Mouse (Mus musculus) kidney, postnatal 14 days (tissue): ENCODE results near the gene Actl11.
A peak's percentile ranks its signal among the peaks of the same experiment; 100 is the strongest.

Source experiments
- DNase-seq: peaks from one replicate; pipeline ENCODE4 v3.0.0; 2022; ENCODE audit warnings: mixed read lengths

Actl11 gene

DNA sequence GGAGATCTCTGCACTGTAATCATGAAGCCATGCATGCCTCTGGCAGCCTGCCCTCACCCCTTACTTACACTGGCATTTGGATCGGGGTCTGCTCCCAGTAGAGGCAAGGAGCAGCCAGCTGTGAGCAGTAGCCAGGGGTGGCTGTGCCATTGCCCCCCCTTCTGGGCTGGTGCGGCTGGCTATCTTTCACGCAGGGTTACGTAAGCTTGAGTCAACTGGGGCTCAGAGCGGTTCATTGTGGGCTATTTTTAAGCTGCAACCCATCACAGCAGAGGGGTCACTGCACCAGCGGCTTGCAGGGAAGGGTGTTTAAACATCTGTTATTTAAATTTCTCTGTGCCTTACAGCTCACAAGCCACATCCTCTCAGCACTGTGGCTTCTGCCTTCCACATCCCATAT, 4.3 kb upstream of the Actl11 start:
- no peak for DNase-seq

- DNase-seq, result no peak
These were observed 3.0 kb upstream of the Actl11 start for GRCm38 (mm10) chr9:107925251-107925650.

- no peak for DNase-seq
These were observed 1.3 kb upstream of the Actl11 start for GRCm38 (mm10) chr9:107926920-107927420.

DNA sequence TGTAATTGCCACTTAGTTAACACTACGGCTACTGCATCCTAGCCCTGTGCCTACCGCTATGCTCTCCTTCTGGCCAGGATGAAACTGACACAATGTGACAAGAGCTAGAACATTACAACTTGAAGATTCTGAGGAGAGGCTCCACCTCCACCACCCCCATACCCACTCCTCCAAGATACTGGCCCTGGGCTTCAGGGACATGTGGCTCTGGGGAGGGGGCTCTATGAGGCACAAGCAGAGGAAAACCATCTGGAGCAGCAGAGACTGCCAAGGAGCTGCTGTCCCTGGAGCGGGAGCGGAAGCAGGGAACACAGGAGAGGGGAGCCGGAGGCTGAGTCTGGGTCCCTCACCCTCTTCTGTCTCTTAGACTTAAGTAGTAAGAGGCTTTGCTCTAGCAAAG, 520 bp upstream of the Actl11 start:
- no peak for DNase-seq

GRCm38 (mm10) chr9:107932221-107932620, 4.0 kb downstream of the Actl11 start:
- DNase-seq, result no peak

- DNase-seq, result no peak
These were observed 5.9 kb downstream of the Actl11 start for GRCm38 (mm10) chr9:107934146-107934545.

- no peak for DNase-seq
These were observed 7.1 kb downstream of the Actl11 start, which contains the start of gene Camkv for GRCm38 (mm10) chr9:107935374-107935773. Gene Camkv, plus strand, starts transcription at chr9:107935674.

GRCm38 (mm10) chr9:107935790-107936214, 7.5 kb downstream of the Actl11 start:
- peak; percentile 10 for DNase-seq

GRCm38 (mm10) chr9:107936215-107936822, 8.1 kb downstream of the Actl11 start:
- DNase-seq, result no peak

DNA sequence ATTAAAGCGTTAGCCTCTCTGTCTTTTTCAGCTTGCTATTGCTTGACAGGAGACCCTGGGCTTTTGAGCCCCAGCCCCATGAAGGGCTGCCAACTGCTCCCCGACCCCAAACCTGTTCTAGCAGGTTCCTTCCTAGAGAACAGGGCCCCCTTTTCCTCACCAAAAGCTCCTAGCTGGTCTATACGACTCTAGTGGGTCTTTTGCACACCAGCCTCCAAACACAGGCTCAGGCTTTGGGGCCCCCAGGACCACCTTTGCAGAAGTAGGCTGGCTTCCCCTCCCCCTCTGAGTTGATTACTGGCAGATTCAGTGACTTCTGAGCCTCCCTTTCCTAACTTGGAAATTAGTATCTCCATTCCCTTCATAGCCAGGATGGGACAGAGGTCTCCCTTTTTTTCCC, 8.6 kb downstream of the Actl11 start:
- DNase-seq, result no peak

GRCm38 (mm10) chr9:107947241-107948194, 19.2 kb downstream of the Actl11 start:
- DNase-seq, result no peak

DNA sequence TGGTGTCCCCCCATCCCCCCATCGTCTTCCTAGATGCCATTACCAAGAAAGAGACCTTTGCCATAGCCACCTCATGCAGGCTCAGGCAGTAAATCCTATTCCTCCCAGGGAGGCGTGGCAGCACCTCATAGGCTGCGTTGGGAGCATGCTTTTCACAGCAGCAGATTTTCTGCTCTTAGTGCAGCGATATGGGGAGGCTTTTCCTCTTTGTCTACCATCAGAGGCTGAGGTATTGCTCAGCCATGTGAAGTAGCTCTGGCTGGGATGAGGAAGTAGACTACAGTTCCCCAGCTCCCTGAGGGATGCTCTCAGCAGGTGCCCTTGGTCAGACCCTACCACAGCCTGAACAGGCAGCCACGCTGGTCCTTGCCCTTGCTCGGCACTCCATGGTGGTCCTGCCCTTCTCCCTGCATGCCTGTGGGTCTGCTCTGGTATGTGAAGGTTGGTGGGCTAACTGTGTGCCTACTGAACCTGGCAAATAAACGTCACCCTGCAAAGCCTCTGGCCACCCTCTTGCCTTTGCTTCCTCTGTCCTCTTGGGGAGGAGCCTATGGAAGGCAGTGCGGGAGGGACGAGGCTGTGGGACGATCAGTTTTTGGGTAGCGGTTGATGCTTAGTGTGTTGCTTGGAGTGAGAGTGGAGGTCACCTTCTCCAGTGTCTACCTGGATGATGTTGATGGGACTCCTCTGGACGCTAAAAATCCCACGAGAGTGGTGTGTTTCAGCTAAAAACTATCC, 21.1 kb downstream of the Actl11 start:
- no peak for DNase-seq

- no peak for DNase-seq
These were observed 21.6 kb downstream of the Actl11 start, which contains the start of gene Traip for GRCm38 (mm10) chr9:107949922-107950235. Gene Traip, plus strand, starts transcription at chr9:107950136.

DNA sequence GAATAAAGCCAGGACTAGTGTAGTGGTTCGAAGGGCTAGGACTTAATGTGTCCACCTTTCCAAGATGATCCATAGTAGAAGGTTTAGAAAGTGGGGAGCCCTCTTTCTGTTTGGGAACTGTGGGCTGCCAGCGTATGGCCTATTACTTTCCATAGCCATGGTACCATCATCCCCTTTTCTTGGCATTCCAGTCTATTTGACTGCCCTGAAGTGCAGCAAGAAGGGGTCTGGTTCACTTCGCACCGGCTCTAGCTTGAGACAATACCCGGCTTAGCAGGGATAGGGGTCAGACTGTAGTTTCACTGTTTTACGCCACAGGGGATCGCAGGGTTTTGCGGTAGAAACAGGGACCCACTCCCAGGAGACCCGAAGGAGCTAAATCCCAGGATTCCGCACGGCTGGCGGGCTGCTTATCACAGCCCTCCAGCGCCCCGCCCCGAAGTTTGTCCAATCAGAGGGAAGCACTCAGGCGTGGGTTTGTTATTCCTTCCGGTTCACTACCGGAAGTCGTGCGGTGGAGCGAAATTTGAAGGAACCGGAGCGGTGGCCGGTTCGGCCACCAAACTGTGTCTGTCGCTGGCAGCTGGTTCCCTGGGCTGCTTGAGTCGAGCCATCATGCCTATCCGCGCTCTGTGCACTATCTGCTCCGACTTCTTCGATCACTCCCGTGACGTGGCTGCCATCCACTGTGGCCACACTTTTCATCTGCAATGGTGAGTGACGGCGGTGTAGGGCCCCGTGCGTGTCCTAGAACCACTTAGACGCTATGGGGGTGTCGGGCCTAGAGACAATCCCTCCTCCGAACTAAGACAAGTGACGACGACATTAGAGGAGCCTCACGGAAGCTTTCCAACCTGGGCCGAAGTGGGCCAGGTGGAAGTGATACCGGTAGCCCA, 22.4 kb downstream of the Actl11 start:
- DNase-seq, result peak; percentile 94

DNA sequence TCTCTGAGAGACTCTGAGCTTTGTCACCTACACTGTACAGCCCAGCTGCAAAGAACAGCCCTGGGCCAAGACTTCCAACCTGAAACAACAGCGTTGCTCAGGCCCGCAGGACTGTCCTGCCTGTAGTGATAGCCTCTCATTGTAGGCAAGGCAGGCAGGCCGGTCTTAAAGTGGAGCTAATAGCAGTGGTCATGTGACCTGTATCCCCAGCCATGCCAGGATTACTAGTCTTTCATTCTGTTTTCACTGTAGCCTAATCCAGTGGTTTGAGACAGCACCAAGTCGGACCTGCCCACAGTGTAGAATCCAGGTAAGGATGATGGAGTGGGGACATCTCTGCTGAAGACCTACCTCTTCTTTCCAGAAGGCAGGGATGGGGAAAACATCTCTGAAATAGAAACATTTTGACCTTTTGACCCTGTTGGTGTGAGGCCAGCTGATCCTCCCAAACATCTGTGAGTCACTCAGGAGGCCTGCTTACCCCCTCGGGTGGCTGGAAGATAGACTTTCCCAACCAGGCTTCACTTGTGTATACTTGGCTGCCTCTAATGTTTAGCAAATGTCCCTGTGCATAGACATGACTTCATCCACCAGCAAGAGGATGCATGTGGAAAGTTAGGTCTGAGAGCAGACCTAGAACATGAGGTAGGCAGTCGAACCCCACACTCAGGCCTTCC, 27.5 kb downstream of the Actl11 start:
- DNase-seq, result no peak

- no peak for DNase-seq
These were observed 28.9 kb downstream of the Actl11 start for GRCm38 (mm10) chr9:107957141-107957540.

DNA sequence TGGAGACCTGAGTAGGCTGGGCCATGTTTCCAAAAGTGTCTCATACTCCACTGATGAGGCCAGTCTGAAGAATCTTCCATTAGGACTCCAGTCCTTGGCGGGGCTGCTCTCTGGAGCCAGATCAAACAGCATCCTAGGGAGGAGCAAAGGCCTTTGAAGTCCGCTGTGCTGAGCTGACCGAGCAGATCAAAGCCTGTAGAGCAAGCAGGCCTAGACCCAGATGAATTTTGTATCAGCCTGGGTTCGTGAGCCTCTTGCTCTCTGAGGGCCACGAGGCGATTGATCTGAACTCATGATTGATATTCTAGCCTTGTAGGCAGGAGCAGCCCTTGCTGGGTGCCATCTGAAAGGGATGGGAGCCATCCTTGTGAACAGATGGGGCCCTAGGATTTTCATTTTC, 31.6 kb downstream of the Actl11 start:
- no peak for DNase-seq

- no peak for DNase-seq
These were observed 32.7 kb downstream of the Actl11 start for GRCm38 (mm10) chr9:107960928-107961327.

GRCm38 (mm10) chr9:107961351-107961762, 33.1 kb downstream of the Actl11 start:
- no peak for DNase-seq

DNA sequence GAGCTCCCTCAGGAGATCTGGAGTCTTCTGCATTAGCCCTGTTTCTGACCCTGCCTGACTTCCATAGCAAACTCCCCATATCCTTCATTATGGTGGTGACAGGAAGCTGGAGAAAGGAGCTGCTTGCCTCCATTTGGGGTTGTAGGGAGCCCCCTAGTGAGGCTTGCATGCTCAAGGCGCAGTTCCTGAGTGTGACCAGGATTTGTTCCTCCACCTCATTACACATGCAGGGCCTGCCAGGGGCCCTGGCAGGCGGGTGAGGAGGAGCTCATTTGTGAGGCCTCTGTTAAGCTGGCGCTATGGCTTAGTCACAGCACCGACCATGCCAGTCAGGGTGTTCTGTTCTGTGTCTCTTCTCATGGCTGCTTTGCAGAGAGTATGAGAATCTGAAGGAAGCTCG, 33.6 kb downstream of the Actl11 start:
- DNase-seq, result peak; percentile 35

DNA sequence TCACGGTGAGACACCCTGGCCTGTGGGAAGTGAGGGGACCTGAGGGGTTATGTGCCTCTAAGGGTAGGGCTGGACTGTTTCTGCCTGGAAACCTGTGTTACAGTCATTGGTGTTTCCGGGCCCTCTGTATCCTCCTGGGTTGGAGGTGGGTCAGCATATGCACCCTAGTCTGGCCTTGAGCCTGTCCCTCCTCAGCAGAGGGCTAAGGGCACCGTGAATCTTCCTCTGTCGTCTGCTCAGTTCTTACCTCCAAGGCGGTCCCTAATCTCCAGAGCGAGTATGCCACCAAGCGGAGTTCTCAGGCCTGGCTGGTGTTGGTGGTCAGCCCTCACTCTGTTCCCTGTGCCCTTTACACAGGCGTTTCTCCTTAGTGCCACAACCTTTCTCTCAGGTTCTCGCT, 34.6 kb downstream of the Actl11 start:
- no peak for DNase-seq

DNA sequence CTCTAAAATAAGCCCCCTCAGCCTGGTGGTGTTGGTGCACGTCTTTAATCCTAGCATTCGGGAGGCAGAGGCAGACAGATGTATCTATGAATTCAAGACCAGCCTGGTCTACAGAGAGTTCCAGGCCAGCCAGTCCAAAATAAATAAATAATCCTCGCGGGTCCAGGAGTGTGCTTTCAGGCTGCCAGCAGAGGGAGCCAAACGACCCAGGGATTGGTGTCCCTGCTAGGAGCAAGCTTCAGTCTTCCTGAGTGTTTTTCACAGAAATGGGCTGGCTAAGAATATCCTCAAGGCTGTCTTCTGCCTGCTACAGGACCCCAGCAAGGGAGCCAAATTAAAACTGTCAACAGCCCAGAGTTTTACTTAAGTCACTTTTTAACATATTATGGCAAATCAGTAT, 35.4 kb downstream of the Actl11 start:
- DNase-seq, result peak; percentile 91
